Mouse (Mus musculus) heart, embryonic 16.5 days (tissue): ENCODE measurements around the gene Ppp1r14a. TPM values are rescaled to one million over a fixed set of nuclear protein-coding genes. Genes with fewer than 3 reads are reported as not detected.

Experiments
- ATAC-seq: fragments of 200-750 bp; cut with Nextera tagmentation; replicated peaks from 2 replicates; pipeline ENCODE4 v1.8.0; 2017; ENCODE audit warnings: moderate number of reproducible peaks; ENCODE audit not compliant: insufficient read depth, low FRiP score; ENCODE audit errors: extremely low read depth
- H3K27ac ChIP-seq: fragments of 300-500 bp; sonication (generic); 2 replicates; pipeline ENCODE4 v1.5.1; 2014; ENCODE audit warnings: mild to moderate bottlenecking, low read length, control low read depth, moderate library complexity
- H3K27me3 ChIP-seq: fragments of 300-500 bp; sonication (generic); 2 replicates; pipeline ENCODE4 v1.6.1; 2014; ENCODE audit warnings: low read length, mixed read lengths; ENCODE audit not compliant: control insufficient read depth, insufficient read depth
- H3K36me3 ChIP-seq: fragments of 300-500 bp; sonication (generic); 2 replicates; pipeline ENCODE4 v1.6.1; 2014; ENCODE audit not compliant: control insufficient read depth, insufficient read depth
- H3K4me1 ChIP-seq: fragments of 300-500 bp; sonication (generic); 2 replicates; pipeline ENCODE4 v1.6.1; 2014; ENCODE audit warnings: low read length, mixed read lengths; ENCODE audit not compliant: control insufficient read depth, insufficient read depth
- H3K4me2 ChIP-seq: fragments of 300-500 bp; sonication (generic); 2 replicates; pipeline ENCODE4 v1.6.1; 2014; ENCODE audit warnings: low read depth, mild to moderate bottlenecking, control low read depth, low read length
- H3K4me3 ChIP-seq: fragments of 300-500 bp; sonication (generic); 2 replicates; pipeline ENCODE4 v1.5.1; 2014; ENCODE audit warnings: mild to moderate bottlenecking, control low read depth, low read length
- H3K9ac ChIP-seq: fragments of 300-500 bp; sonication (generic); 2 replicates; pipeline ENCODE4 v1.6.1; 2014; ENCODE audit warnings: low read length, control low read depth
- H3K9me3 ChIP-seq: fragments of 300-500 bp; sonication (generic); replicated peaks from 2 replicates; pipeline ENCODE4 v1.6.1; 2016; ENCODE audit warnings: low read length; ENCODE audit not compliant: control insufficient read depth
- WGBS: fragments of 180-500 bp; shearing (Covaris S2); extraction: QIAGEN DNeasy Blood & Tissue Kit; methylation state at CpG from one replicate; pipeline ENCODE4 v1.1.7; 2014; 5-methylcytosine and 5-hydroxymethylcytosine counted together
- polyA plus RNA-seq: library from polyadenylated mRNA; unstranded; fragments of >200 nt; fragmentation: Nextera tagmentation; extraction: Ambion mirVana; gene quantifications from 2 replicates; pipeline ENCODE4 v1.2.1, GENCODE M21; 2015

The Ppp1r14a gene
- polyA plus RNA-seq, 1 experiment from 2014 or later = 14.2 TPM

DNA sequence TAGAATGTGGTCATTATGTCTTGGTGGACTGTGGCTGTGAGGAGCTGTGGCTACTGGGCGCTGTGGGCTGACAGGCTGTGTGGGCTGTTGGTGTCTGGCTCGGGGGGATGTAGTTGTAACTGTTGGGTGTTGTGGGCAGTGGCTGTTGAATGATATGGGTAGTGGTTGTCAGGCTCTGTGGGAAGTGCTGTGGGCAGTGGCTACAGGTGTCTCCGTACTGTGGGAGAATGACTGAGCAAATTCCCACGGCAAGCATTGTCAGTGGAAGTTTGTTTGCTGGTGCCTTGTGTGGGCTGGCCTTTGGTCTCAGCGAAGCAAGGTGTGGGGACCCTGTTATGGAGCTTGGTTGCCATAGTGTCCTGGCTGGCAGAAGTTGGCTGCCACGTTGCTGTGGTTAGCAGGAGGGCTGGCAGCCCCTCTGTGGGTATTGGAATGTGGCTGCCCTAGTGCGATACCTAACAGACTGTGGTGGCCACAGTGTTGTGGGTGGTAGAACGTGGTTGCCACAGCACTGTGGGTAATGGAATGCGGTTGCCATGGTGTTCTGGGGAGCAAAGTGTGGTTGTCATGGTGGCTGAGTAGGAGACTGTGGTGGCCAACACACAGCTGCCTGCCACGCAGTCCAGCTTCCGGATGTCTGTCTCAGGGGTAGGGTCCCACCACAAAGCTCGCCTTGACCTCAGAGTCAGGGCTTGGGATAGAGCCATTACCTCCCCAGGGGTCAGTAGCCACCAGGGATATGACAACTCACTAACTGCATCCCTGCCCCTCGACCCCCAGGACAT, 25.9 kb downstream of the Ppp1r14a start:
- Histone ChIP-seq H3K4me2 (no peak overlapping the region), H3K4me1 (peaks cover 25% of the 10 kb centered on the region), H3K9me3 (no peaks in the 10 kb centered on the region), H3K36me3 (no peaks in the 10 kb centered on the region), H3K27me3 (peaks cover 37% of the 10 kb centered on the region), H3K27ac (no peak overlapping the region), H3K9ac (no peak overlapping the region), H3K4me3 (no peak overlapping the region)
- WGBS = 71% methylated on average over 13 of the region's 13 CpGs
- ATAC-seq = no peak

DNA sequence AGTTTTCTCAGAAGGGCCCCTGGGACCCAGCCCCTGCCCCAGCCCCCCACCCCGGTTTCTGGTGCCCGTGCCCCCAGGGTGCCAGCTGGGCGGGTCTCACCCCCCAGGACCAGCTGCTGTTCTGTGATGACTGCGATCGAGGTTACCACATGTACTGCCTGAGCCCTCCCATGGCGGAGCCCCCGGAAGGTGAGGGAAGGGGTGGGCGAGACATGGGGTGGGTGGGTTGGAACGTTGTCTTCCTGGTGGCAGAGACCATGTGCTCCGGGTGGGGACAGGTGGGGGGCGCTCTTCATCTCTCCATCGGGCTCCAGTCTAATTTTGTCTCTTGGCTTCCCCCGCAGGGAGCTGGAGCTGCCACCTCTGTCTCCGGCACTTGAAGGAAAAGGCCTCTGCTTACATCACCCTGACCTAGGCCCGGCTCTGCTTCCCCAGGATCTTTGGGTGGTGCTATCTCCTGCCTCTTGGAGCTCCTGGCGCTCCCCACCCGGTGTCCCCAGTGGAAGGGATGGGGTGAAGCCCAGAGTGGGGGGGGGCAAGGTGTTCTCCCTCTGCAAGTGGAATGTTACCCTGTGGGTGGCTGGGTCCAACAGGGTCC, 27.1 kb downstream of the Ppp1r14a start:
- WGBS = 54% methylated on average over 17 of the region's 17 CpGs
- no peak overlapping the region for H3K4me2 ChIP-seq
- ATAC-seq = no peak

DNA sequence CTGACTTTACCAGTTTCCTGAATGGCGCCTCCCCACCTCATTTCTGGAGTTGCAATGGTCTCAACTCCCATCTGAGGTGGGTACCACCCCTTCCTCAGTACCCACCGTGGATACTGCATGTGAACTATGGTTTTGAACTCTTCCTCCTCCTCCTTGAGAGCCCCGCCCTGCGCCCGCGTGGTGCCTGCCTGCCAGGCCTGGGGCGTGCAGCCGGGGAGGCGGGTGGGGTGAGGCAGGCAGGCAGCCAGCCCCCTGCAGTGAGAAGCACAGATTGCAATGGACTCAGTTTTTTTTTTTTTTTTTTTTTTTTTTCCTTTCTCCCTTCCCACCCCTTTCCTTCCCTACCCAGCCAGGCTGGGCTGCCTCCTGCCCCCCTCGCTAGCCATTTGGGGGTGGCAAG, 27.9 kb downstream of the Ppp1r14a start:
- Histone ChIP-seq H3K27me3 (peaks cover 21% of the 10 kb centered on the region), H3K4me3 (no peak overlapping the region), H3K9me3 (no peaks in the 10 kb centered on the region), H3K4me1 (peaks cover 25% of the 10 kb centered on the region), H3K36me3 (no peaks in the 10 kb centered on the region), H3K4me2 (peak overlapping the region; percentile 27; the same call in 1 of the 2 replicates), H3K9ac (no peak overlapping the region), H3K27ac (no peak overlapping the region)
- WGBS = 5% methylated on average over 10 of the region's 10 CpGs
- peak; percentile 12; the same call in 1 of the 2 replicates for ATAC-seq

More for the DNA sequence above, 27.1 kb downstream of the Ppp1r14a start:
- Histone ChIP-seq H3K4me3 (no peak overlapping the region), H3K36me3 (no peaks in the 10 kb centered on the region), H3K9ac (no peak overlapping the region), H3K9me3 (no peaks in the 10 kb centered on the region), H3K27ac (no peak overlapping the region), H3K27me3 (peaks cover 25% of the 10 kb centered on the region), H3K4me1 (peaks cover 25% of the 10 kb centered on the region)

DNA sequence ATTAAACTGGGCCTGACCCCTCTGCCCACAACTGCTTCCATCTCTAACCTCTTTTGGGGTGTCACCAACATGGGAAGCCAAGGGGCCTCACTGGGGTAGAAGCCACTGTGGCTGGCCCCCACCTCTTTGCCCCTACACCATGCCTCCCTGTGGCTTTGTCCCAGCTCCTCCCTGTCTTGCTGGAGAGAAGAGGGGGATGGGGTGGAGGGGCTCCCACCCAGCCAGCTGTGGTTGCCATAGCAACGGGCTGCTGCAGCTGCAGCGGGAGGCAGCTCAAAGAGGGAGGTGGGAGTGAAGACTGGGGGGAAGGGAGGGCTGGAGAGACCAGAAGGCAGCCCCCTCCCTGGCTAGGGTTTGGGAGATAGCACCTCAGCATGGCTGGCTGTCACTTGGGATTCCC, 28.4 kb downstream of the Ppp1r14a start:
- Histone ChIP-seq H3K27ac (no peak overlapping the region), H3K9ac (no peak overlapping the region), H3K4me1 (peaks cover 25% of the 10 kb centered on the region), H3K4me3 (no peak overlapping the region), H3K27me3 (peaks cover 21% of the 10 kb centered on the region), H3K4me2 (peak overlapping the region; percentile 27; the same call in 1 of the 2 replicates), H3K36me3 (no peaks in the 10 kb centered on the region), H3K9me3 (no peaks in the 10 kb centered on the region)
- ATAC-seq = peak; percentile 33; the same call in 1 of the 2 replicates
- WGBS = 0% methylated on average over 2 of the region's 2 CpGs

GRCm38 (mm10) chr7:29318115-29318911, 29.2 kb downstream of the Ppp1r14a start:
- Histone ChIP-seq H3K27me3 (peaks cover 21% of the 10 kb centered on the region), H3K4me1 (peaks cover 25% of the 10 kb centered on the region), H3K27ac (peak overlapping the region; percentile 25; the same call in 1 of the 2 replicates), H3K4me3 (peak overlapping the region; percentile 11), H3K4me2 (peak overlapping the region; percentile 47), H3K9ac (no peak overlapping the region), H3K9me3 (no peaks in the 10 kb centered on the region), H3K36me3 (no peaks in the 10 kb centered on the region)
- peak; percentile 31; the same call in 1 of the 2 replicates for ATAC-seq
- 2% methylated on average over 18 of the region's 18 CpGs for WGBS

GRCm38 (mm10) chr7:29319337-29320307, 30.5 kb downstream of the Ppp1r14a start:
- Histone ChIP-seq H3K4me2 (peak overlapping the region; percentile 47), H3K27ac (0 out of 2 replicates have a peak overlapping the region, but pooled peaks have one; percentile 10), H3K9ac (0 out of 2 replicates have a peak overlapping the region, but pooled peaks have one; percentile 36), H3K36me3 (0 out of 2 replicates have a peak, but pooled peaks cover 2% of the 10 kb centered on the region), H3K27me3 (peaks cover 21% of the 10 kb centered on the region), H3K4me1 (peaks cover 25% of the 10 kb centered on the region), H3K4me3 (peak overlapping the region; percentile 24), H3K9me3 (no peaks in the 10 kb centered on the region)
- ATAC-seq = no peak
- WGBS = 13% methylated on average over 19 of the region's 19 CpGs

DNA sequence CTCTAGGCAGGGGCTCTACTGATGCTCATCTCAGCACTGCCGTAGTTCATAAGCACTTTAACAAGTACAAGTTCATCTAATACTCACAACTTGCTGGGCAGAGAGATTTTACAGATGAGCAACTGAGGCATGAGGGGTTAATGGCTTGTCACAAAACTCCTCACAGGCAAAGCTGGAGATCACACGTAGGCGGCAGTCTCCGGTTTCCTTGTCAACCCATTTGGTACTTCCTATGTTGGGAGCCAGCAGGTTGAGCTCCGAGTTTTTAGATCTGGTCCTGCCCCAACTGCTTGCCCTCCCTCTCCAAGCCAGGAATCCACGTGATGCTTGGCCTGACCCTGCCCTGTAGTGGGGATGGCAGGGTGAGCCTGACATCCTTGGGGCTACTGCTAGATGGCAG, 38.0 kb downstream of the Ppp1r14a start:
- Histone ChIP-seq H3K4me1 (no peaks in the 10 kb centered on the region), H3K4me3 (no peak overlapping the region), H3K4me2 (no peak overlapping the region), H3K27me3 (no peaks in the 10 kb centered on the region), H3K36me3 (0 out of 2 replicates have a peak, but pooled peaks cover 7% of the 10 kb centered on the region), H3K9me3 (no peaks in the 10 kb centered on the region), H3K9ac (no peak overlapping the region), H3K27ac (no peak overlapping the region)
- WGBS = 73% methylated on average over 6 of the region's 6 CpGs
- ATAC-seq = no peak

DNA sequence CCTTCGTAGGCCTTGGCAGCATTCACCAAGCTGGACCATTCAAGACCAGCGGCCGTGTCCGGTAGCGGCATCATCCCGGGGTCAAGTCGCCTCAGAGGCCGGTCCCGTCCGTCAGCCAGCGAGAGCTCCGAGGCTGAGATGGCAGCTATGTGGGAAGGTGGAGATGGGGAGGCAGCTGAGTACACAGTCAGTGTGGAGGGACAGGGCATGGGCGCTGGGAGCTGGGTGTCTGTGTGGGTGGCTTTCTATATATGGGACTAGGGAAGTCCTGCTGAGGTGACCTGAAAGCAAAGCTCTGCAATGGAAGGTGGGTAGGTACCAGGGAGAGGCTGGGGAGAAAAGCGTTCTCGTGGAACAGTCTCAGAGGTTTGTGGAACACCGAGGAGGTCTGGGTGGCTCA, 39.9 kb downstream of the Ppp1r14a start:
- Histone ChIP-seq H3K9ac (no peak overlapping the region), H3K27ac (no peak overlapping the region), H3K4me2 (no peak overlapping the region)

More for the DNA sequence above, 39.9 kb downstream of the Ppp1r14a start:
- H3K4me3 ChIP-seq = no peak overlapping the region
- no peak for ATAC-seq
- no peaks in the 10 kb centered on the region for H3K9me3 ChIP-seq
- no peaks in the 10 kb centered on the region for H3K27me3 ChIP-seq
- 0 out of 2 replicates have a peak, but pooled peaks cover 7% of the 10 kb centered on the region for H3K36me3 ChIP-seq
- WGBS = 94% methylated on average over 16 of the region's 16 CpGs
- H3K4me1 ChIP-seq = no peaks in the 10 kb centered on the region
